Mouse (Mus musculus) small intestine, adult 2 months (tissue): Measurements from ENCODE around the gene Ip6k1. TPM values are rescaled to one million over a fixed set of nuclear protein-coding genes. Genes with fewer than 3 reads are reported as not detected.

Experiments
- H3K27ac ChIP-seq: fragments of 200-500 bp; 2 replicates; pipeline ENCODE4 v1.5.1; 2012; ENCODE audit warnings: low read depth, low read length, control low read depth, inconsistent platforms; ENCODE audit not compliant: insufficient read depth
- H3K27me3 ChIP-seq: fragments of 200-500 bp; 2 replicates; pipeline ENCODE4 v1.6.1; 2012; ENCODE audit warnings: mild to moderate bottlenecking, moderate library complexity, low read length, inconsistent platforms; ENCODE audit not compliant: control insufficient read depth, insufficient read depth
- H3K36me3 ChIP-seq: fragments of 200-500 bp; 2 replicates; pipeline ENCODE4 v1.6.1; 2012; ENCODE audit warnings: mild to moderate bottlenecking, low read length, control low read depth, inconsistent platforms; ENCODE audit not compliant: control insufficient read depth, insufficient read depth
- H3K4me1 ChIP-seq: fragments of 200-500 bp; 2 replicates; pipeline ENCODE4 v1.6.1; 2012; ENCODE audit warnings: low read length, inconsistent platforms, mixed read lengths; ENCODE audit not compliant: control insufficient read depth, insufficient read depth, insufficient read length
- H3K4me3 ChIP-seq: fragments of 200-500 bp; 2 replicates; pipeline ENCODE4 v1.5.1; 2012; ENCODE audit warnings: low read depth, mild to moderate bottlenecking, control low read depth, inconsistent platforms, low read length, moderate library complexity
- CTCF ChIP-seq: fragments of 200-500 bp; IDR thresholded peaks from 2 replicates; pipeline ENCODE4 v1.5.1; 2012; ENCODE audit warnings: low read depth, mild to moderate bottlenecking, control low read depth, inconsistent platforms, low read length, moderate library complexity, mixed read lengths; ENCODE audit not compliant: insufficient replicate concordance, insufficient read length; ENCODE audit errors: extremely low read depth
- POLR2A ChIP-seq: fragments of 200-500 bp; IDR thresholded peaks from 2 replicates; pipeline ENCODE4 v1.6.1; 2012; ENCODE audit warnings: low read depth, mild to moderate bottlenecking, control low read depth, inconsistent platforms, low read length, moderate library complexity
- WGBS: fragments of 180-500 bp; shearing (Covaris S2); methylation state at CpG from one replicate; pipeline ENCODE4 v1.1.7; 2018; 5-methylcytosine and 5-hydroxymethylcytosine counted together
- polyA plus RNA-seq: library from polyadenylated mRNA; depleted of rRNA; stranded (reverse); fragments of >200 nt; gene quantifications from 2 replicates; pipeline ENCODE4 v1.2.3, GENCODE M21; 2012

The Ip6k1 gene
- polyA plus RNA-seq, 1 experiment, result 160 TPM

DNA sequence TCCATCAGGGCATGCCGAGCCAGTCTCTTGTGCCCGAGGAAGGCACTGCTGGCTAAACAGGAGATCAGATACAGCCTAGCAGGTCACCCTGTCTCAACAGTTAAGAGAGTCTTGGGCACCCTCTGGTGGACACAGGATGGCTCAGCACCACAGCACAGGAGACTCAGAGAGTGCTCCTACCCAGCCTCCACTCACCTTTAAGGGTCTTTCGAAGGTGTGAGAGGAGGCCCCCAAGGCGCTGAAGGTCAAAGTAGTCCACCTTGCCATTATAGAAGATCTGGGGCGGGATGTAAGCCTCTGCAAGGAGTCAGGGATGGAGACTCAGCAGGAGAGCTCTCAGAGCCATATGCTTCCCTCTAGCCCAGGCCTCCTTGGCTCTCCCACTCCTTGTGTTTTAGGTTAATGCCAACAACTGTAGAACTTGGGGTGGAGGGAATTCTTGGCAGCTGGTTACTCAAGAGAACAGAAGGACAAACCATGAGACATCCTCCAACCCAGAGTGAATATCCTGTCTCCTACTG lies 63.2 kb downstream of the Ip6k1 start:
- no peaks in the 10 kb centered on the region for H3K4me1 ChIP-seq
- TF ChIP-seq CTCF, result peak; percentile 64; the same call in 1 of the 2 replicates
- no peak for TF ChIP-seq POLR2A
- H3K27ac ChIP-seq, result no peak overlapping the region
- peaks cover 41% of the 10 kb centered on the region for H3K36me3 ChIP-seq
- H3K27me3 ChIP-seq, result no peaks in the 10 kb centered on the region
- WGBS, result 37% methylated on average over 5 of the region's 5 CpGs
- H3K4me3 ChIP-seq, result no peak overlapping the region

DNA sequence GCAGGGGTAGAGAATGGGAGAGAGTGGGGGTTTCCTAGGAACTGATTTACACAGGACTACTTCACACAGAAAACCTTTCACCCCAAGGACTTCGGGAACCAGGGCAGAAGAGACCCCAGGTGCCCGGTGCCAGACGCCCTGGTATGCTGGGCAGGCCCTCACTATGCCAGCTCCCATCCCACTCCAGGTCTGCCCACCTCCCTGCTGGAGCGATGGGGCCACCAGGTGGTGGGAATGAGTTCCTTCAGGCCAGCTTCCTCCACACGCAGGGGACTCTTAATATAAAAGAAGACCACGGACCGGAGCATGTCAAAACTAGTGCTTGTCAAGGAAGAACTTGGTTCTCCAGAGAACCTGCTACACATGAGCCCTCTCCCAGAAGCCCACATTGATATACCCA lies 64.9 kb downstream of the Ip6k1 start:
- H3K4me1 ChIP-seq, result no peaks in the 10 kb centered on the region
- no peaks in the 10 kb centered on the region for H3K27me3 ChIP-seq
- WGBS, result 87% methylated on average over 7 of the region's 7 CpGs
- no peak overlapping the region for H3K4me3 ChIP-seq
- TF ChIP-seq POLR2A (no peak), CTCF (no peak)
- no peak overlapping the region for H3K27ac ChIP-seq
- peaks cover 47% of the 10 kb centered on the region for H3K36me3 ChIP-seq

DNA sequence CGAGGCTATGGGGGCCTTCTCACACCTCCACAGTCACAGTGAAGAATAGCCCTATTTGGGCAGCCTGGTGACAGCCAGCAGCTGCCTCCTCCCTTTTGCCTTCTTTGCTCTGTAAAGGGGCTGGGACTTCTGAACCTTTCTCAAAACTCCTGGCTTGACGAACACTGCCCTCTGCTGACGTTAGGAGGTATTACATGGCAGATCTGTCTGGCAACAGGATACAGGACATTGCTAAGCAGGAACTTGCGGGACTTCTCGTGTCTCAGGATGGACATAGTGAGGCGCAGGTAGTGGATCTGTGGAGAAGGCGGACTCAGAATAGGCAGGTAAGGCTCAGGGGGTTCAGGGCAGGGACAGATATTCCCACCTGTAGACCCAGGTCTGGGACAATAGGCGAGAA lies 65.6 kb downstream of the Ip6k1 start:
- Histone ChIP-seq H3K27ac (no peak overlapping the region), H3K36me3 (peaks cover 42% of the 10 kb centered on the region), H3K4me1 (no peaks in the 10 kb centered on the region), H3K4me3 (no peak overlapping the region), H3K27me3 (no peaks in the 10 kb centered on the region)
- TF ChIP-seq POLR2A (no peak), CTCF (peak; percentile 78; the same call in 1 of the 2 replicates)
- 25% methylated on average over 8 of the region's 8 CpGs for WGBS

DNA sequence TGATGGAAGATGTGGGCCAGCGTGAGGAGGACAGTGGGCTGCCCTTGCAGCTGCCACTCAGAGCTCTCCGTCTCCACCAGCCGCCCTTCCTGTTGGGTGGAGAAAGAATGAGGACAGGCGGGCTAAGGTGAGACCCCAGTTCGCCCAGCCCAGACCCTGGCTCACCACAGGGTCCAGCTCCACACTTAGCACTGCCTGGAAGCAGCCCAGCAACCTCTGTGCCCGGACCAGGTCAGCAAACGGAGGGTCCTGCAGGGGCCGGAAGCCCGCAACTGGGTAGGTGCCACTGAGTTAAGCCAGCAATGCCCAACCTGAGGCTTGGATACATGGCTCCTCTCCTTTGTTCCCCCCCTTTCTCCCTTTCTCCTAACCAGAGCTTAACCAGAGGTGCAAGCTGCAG lies 66.7 kb downstream of the Ip6k1 start:
- no peak overlapping the region for H3K4me3 ChIP-seq
- no peak overlapping the region for H3K27ac ChIP-seq
- peaks cover 31% of the 10 kb centered on the region for H3K36me3 ChIP-seq
- H3K27me3 ChIP-seq, result no peaks in the 10 kb centered on the region
- 93% methylated on average over 9 of the region's 9 CpGs for WGBS
- H3K4me1 ChIP-seq, result no peaks in the 10 kb centered on the region
- TF ChIP-seq POLR2A, result no peak
- no peak for TF ChIP-seq CTCF

DNA sequence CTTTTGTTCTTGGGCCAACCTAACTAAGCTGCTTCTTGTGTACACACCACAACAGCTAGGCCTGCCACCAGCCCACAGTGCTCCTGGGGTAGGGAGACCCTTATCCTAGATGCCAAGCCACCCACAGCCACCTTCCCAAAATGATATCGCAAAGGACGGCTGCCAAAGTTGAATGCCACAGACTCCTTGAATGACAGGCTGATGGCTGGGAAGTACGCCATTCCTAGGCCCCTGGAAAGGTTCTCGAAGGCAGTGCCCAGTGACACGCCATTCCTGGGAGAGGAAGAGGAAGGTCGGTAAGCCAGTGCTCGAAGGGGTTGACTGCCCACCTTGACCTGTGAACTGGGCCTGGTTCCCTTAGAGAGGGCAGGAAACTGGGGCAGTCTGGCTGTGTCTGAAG lies 67.2 kb downstream of the Ip6k1 start:
- Histone ChIP-seq H3K4me3 (no peak overlapping the region), H3K27me3 (no peaks in the 10 kb centered on the region), H3K4me1 (no peaks in the 10 kb centered on the region), H3K36me3 (peaks cover 26% of the 10 kb centered on the region), H3K27ac (no peak overlapping the region)
- TF ChIP-seq CTCF (no peak), POLR2A (no peak)
- 94% methylated on average over 7 of the region's 7 CpGs for WGBS

DNA sequence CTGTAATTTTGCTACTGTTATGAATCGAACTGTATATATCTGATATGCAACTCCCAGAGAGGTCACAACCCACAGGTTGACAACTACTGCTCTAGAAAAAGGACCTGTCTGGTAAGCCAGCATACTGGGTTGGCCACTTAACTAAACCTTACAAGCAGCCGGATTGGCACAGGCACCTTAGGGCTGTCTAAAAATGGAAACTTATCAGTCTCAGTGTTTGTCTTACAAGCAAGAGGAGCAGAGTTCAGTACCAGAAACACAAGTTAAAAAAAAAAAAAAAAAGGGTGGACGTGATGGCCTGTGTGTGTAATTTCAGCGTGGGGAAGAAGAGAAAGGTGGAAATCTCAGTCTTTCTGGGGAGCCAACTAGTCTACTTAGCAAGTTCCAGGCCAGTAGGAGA lies 69.5 kb downstream of the Ip6k1 start:
- WGBS, result 36% methylated on average over 4 of the region's 4 CpGs
- peaks cover 26% of the 10 kb centered on the region for H3K36me3 ChIP-seq
- H3K4me3 ChIP-seq, result no peak overlapping the region
- H3K4me1 ChIP-seq, result no peaks in the 10 kb centered on the region
- H3K27ac ChIP-seq, result no peak overlapping the region
- H3K27me3 ChIP-seq, result no peaks in the 10 kb centered on the region
- TF ChIP-seq POLR2A (no peak), CTCF (no peak)

DNA sequence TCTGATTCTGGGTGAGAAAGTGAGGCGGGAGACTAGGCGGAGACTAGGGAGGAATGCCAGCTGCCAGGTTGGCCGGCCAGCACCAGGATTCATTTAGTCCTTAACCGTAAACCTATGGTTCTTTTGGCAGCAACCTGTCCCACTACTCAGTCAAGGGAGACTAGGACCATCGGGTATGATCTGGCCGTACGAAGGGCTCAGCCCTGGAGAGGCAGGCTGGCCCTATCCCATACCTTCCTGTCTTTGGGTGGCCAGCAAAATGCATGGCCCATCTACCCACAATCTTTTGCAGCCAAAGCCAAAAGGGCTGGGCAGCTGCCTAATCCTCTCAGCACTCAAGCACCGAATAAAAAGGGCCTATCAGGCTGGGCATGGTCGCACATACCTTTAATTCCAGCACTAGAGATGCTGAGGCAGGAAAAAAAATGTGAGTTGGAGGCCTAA lies 70.2 kb downstream of the Ip6k1 start:
- WGBS, result 44% methylated on average over 9 of the region's 9 CpGs

More for the DNA sequence above, 70.2 kb downstream of the Ip6k1 start:
- no peaks in the 10 kb centered on the region for H3K27me3 ChIP-seq
- peaks cover 26% of the 10 kb centered on the region for H3K36me3 ChIP-seq
- H3K4me1 ChIP-seq, result no peaks in the 10 kb centered on the region
- TF ChIP-seq CTCF, result no peak
- no peak for TF ChIP-seq POLR2A
- H3K4me3 ChIP-seq, result no peak overlapping the region
- H3K27ac ChIP-seq, result no peak overlapping the region
